Mouse (Mus musculus): ENCODE data around the gene Clca3a1.
"Not testable (repeated sequence)": the region's sequence is repeated elsewhere in the genome, so short reads cannot be mapped to it uniquely, and the experiment has no call there.

Clca3a1 gene

GRCm38 (mm10) chr3:144760592-144761309 is at the start of gene Clca3a1:
TSS of gene Clca3a1 (minus strand) at chr3:144760977.
- no peak for DNase-seq (ENCODE audit: low read depth, low spot score)

- not testable (repeated sequence) for DNase-seq (ENCODE audit: low read depth, low spot score)
Measured at GRCm38 (mm10) chr3:144808153-144808925, 47.6 kb upstream of the Clca3a1 start.

DNA sequence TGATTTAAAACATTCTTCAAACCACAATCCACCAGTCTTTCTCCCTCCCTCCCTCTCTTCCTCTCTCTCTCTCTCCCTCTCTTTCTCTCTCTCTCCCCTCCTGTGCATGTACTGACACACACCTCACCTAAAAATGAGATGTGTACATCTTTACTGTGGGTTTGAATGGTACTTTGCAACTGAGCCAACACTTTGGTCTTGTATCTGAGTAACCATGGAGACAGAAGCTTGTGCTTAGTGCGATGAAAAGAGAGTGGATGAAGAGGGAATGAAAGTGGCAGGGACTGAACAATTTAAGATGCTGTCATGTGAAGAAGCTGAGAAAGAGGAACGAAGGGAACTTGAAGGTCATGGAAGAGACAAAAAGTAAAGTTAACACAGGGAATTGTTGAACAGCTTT is 45.8 kb upstream of the Clca3a1 start:
- DNase-seq (ENCODE audit: low read depth, low spot score), result not testable (repeated sequence)

GRCm38 (mm10) chr3:144801861-144802260 is 41.1 kb upstream of the Clca3a1 start:
- DNase-seq (ENCODE audit: low read depth, low spot score), result peak; percentile 38

GRCm38 (mm10) chr3:144785181-144786148 is 24.7 kb upstream of the Clca3a1 start:
- no peak for DNase-seq (ENCODE audit: low read depth, low spot score)

DNA sequence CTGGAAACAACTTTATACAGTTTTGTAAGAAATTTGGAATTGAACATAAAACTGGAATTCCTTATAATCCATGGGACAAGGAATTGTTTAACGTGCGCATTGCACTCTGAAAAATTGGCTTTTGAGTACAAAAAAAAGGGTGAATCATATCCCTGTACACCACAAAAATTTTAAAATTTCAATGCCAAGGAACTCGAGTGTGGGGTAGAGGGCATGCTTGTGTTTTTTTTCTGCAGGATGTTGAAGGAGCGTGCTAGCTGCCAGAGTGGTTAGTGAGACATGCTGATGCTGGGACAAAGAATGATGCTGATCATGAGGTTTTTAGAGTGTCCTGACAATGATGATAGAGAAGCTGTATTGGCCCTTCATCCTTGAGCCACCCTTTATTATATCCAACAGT is 4.4 kb upstream of the Clca3a1 start:
- DNase-seq (ENCODE audit: low read depth, low spot score), result no peak

GRCm38 (mm10) chr3:144761454-144761853 is 677 bp upstream of the Clca3a1 start:
- no peak for DNase-seq (ENCODE audit: low read depth, low spot score)

- no peak for DNase-seq (ENCODE audit: low read depth, low spot score)
Measured at GRCm38 (mm10) chr3:144759719-144760118, 1.1 kb downstream of the Clca3a1 start.

- not testable (repeated sequence) for DNase-seq (ENCODE audit: low read depth, low spot score)
Measured at GRCm38 (mm10) chr3:144756103-144756502, 4.7 kb downstream of the Clca3a1 start.

DNA sequence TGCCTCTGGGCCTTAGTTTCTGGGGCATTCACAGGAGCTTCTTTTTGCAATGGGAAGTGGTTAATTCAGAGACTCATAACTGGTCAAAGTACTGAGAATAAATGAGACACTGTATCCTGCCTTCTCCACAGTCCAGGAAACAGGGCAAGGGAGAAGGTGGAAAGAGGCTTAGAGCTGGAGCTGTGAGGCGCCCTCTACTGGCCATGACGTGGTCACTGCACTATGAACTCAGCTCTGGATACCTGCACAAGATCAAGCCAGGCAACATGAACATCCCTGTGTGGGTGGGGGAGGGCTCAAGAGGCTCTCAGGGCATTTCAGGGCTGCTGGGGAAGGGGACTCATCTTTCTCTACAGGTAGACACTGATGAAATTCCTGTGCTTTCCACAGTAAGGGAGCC is 7.7 kb downstream of the Clca3a1 start:
- no peak for DNase-seq (ENCODE audit: low read depth, low spot score)

GRCm38 (mm10) chr3:144749062-144749963 is 11.5 kb downstream of the Clca3a1 start:
- DNase-seq (ENCODE audit: low read depth, low spot score), result not testable (repeated sequence)

- not testable (repeated sequence) for DNase-seq (ENCODE audit: low read depth, low spot score)
Measured at GRCm38 (mm10) chr3:144747706-144748105, 13.1 kb downstream of the Clca3a1 start.

- DNase-seq (ENCODE audit: low read depth, low spot score), result not testable (repeated sequence)
Measured at GRCm38 (mm10) chr3:144738396-144738795, 22.4 kb downstream of the Clca3a1 start.

DNA sequence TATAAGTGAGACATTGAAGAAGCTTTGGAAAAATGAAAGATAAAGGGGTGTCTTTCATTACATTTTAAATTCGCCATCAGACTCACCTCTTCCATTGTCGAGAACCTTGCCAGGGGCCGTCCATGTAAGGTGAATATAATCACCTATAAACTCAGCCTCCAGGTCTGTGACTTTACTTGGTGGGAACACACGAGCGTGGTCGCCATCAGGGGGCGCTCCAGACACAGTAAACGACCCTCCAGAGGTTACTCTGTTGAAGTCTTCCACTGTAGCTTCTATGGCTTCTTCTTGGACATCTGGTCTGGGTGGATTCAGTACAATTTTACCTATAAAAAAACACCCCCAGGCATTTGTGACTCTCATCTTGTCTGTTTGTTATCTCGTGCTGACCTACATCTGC is 23.9 kb downstream of the Clca3a1 start:
- DNase-seq (ENCODE audit: low read depth, low spot score), result no peak

DNA sequence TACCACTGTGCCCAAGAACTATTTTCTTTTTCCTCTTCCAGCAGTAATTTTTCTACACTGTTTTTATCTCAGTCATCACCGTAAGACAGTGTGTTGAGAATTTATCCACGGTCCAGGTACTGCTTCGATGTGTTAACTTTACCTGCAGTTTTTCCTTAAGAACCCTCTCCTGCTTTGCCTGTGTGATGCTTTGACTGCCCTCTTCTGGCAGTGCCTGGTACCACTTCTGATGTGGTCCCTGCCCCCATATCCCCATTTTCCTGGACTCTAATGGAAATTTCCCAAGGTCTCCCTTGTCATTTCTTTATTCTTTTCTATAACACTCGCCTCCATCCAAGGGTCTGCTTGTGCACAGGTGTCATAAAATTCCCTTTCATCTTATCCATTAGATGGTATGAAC is 37.3 kb downstream of the Clca3a1 start:
- peak; percentile 49 for DNase-seq (ENCODE audit: low read depth, low spot score)

DNA sequence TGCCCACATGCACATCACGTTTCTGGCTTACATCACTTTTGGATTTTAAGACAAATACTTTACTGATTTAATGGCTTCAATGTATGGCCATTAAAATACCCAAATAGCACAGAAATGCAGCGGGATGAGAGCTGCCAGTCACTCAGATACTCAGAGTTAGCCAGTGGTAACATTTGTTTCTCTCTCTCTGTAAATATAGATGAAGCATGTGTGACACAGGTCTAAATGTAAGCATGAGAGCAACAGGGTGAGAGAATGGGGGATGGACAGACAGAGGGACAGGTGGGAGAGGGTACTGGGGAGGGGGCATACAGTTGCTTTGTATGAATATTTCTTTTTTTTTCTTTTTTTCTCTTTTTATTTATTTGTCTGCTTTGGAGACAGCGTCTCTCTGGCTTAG is 38.2 kb downstream of the Clca3a1 start:
- not testable (repeated sequence) for DNase-seq (ENCODE audit: low read depth, low spot score)

DNA sequence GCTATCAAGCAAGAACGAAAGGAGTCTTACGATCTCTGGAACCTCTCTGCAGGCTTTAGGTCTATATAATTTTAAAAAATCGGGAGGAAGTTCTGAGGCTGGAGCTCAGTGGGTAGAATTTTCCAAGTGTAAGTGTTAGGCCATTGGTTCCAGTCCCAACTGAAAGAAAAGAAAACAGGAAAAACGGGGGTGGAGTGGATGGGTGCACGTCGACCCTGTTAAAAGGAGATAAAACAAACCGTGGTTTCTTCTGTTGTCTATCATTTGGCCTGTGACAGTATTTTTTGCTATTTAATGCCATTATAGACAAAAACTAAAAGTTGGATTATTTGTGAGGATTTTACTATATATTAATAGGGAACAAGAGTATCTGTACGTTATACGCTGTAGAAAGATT is 38.9 kb downstream of the Clca3a1 start:
- no peak for DNase-seq (ENCODE audit: low read depth, low spot score)

DNA sequence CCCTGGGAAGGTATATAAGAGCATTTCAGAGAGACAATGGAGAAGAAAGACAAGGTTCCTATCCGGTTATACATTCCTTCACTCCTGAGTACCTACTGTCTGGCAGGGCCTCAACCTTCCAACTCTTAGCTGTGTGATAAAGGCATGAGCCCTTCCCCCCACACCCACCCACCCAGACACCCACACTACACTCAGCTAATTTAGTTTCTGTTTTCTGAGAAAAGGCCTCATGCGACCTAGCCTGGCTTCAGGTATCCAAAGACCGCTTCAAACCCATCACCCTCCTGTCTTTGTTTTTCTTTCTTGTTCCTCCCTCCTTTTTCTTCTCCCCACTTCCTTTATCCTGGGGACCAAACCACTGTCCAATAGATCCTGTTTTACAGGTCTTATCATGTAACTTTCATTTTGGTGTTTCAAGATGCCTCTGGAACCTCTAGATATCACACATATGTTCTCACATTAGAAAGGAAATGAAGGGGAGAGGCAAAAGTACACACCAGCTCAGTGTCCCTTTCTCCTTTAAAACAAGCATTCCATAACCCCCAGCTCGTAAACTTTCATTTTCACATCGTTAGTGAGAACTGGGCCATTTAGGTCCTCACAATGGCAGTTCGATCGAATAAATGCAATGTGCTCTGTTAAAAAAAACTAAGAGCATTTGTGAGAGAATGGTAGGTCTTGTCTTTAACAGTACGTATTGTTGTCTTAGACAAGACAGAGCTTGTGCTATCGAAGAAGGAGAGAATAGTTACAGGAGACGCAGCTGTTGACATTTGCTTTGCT is 39.5 kb downstream of the Clca3a1 start:
- no peak for DNase-seq (ENCODE audit: low read depth, low spot score)

DNA sequence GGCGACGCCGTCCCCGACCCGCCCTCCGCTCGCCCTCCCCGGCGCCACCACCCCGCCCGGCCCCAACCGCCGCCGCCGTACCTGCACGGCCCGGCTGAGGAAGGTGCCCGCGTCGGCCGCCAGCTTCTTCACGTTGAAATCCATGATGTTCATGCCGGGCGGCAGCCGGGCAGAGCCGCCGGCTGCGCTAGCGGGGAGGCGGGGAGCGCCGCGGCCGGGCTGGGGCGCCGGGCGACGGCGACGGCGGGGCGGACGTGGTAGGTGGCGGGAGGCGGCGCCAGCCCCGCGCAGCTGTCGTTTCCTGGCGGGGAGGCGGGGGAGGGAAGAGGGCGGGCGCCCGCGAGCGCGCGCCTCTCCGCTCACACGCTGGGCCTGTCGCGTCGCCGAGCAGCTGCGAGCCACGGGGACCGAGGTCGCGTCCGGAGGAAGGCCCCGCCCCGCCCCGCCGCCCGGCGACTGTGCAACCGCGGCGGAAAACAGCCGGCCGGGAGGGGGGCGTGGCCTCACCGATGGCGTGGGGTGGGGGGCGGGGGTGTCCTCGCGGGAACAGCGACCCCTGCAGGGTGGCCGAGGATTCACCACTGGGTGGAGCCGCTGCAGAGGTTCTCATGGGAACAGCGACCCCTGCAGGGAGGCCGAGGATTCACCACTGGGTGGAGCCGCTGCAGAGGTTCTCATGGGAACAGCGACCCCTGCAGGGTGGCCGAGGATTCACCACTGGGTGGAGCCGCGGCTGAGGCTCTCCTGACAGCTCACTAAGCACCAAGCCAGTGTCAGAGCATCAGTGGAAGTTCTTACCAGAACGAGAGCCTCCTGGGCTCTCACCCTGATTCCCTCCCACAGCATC is 40.7 kb downstream of the Clca3a1 start, which contains the start of gene Sh3glb1:
TSS of gene Sh3glb1 (minus strand) at position 435 of the 847 bp plus-strand sequence.
- peak; percentile 93 for DNase-seq (ENCODE audit: low read depth, low spot score)
